Mouse (Mus musculus) bone marrow, adult 2 months (tissue): ENCODE results near the gene Appl2. TPM values are rescaled to one million over a fixed set of nuclear protein-coding genes. Genes with fewer than 3 reads are reported as not detected.

ENCODE experiments used
- H3K27ac ChIP-seq: fragments of 200-500 bp; 2 replicates; pipeline ENCODE4 v1.5.1; 2012; ENCODE audit warnings: low read depth, mild to moderate bottlenecking, control low read depth, inconsistent platforms, low read length; ENCODE audit not compliant: control insufficient read depth, poor library complexity, insufficient read depth
- H3K4me1 ChIP-seq: fragments of 200-500 bp; 2 replicates; pipeline ENCODE4 v1.6.1; 2011; ENCODE audit warnings: low read length; ENCODE audit not compliant: control insufficient read depth, insufficient read depth
- H3K4me3 ChIP-seq: fragments of 200-500 bp; replicated peaks from 2 replicates; pipeline ENCODE3; 2011; ENCODE audit warnings: mild to moderate bottlenecking, low read depth, low read length, control low read depth; ENCODE audit not compliant: control insufficient read depth
- CTCF ChIP-seq: fragments of 200-500 bp; IDR thresholded peaks from 2 replicates; pipeline ENCODE4 v1.5.1; 2011; ENCODE audit warnings: low read length, control low read depth; ENCODE audit not compliant: control insufficient read depth, insufficient read depth
- POLR2A ChIP-seq: fragments of 200-500 bp; IDR thresholded peaks from 2 replicates; pipeline ENCODE4 v1.6.1; 2011; ENCODE audit warnings: low read depth, mild to moderate bottlenecking, control low read depth, low read length, borderline replicate concordance; ENCODE audit not compliant: control insufficient read depth
- WGBS: fragments of 180-500 bp; shearing (Covaris S2); methylation state at CpG from one replicate; pipeline ENCODE4 v1.1.7; 2018; 5-methylcytosine and 5-hydroxymethylcytosine counted together
- polyA plus RNA-seq: library from polyadenylated mRNA; stranded (reverse); fragments of >200 nt; gene quantifications from 2 replicates; pipeline ENCODE4 v1.2.4, GENCODE M21; 2011; ENCODE audit warnings: low replicate concordance; ENCODE audit not compliant: missing spikeins, insufficient read depth, insufficient read length

Gene Appl2
- polyA plus RNA-seq, 1 experiment = 9.3 TPM

DNA sequence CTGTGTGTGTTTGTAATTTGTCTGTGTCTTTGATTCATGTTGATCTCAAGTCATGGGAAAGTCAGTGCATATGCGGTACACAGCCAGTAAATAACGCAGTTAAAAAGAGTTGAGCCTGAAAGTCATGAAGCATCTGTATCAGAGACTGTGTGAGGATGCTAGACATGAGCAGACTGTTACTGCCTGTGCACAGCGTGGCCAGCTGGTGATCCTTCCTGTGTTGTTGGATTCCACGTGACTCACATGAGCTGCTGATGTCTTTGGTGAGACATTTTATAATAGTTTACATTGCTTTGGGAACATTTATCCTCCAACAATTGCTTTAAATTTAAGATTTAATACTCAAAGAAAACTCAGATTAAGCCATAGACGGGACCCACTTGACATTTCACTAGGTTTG lies 54.0 kb downstream of the Appl2 start:
- TF ChIP-seq CTCF (no peak), POLR2A (no peak)
- no peak overlapping the region for H3K27ac ChIP-seq
- WGBS = 93% methylated on average over 5 of the region's 5 CpGs

GRCm38 (mm10) chr10:83592616-83593015 lies 55.9 kb downstream of the Appl2 start:
- Histone ChIP-seq H3K27ac (no peak overlapping the region), H3K4me3 (no peak overlapping the region), H3K4me1 (no peaks in the 10 kb centered on the region; the same call in 1 of the 2 replicates)
- TF ChIP-seq CTCF = no peak
- TF ChIP-seq POLR2A = no peak
- 94% methylated on average over 7 of the region's 7 CpGs for WGBS

More for the DNA sequence above, 54.0 kb downstream of the Appl2 start:
- Histone ChIP-seq H3K4me3 (no peak overlapping the region), H3K4me1 (no peaks in the 10 kb centered on the region; the same call in 1 of the 2 replicates)

- Histone ChIP-seq H3K27ac (no peak overlapping the region), H3K4me3 (no peak overlapping the region), H3K4me1 (no peaks in the 10 kb centered on the region; the same call in 1 of the 2 replicates)
- no peak for TF ChIP-seq POLR2A
- TF ChIP-seq CTCF = no peak
- 79% methylated on average over 6 of the region's 6 CpGs for WGBS
Observed at GRCm38 (mm10) chr10:83590801-83591200, 57.7 kb downstream of the Appl2 start.

GRCm38 (mm10) chr10:83565449-83566441 lies 82.8 kb downstream of the Appl2 start:
- 59% methylated on average over 7 of the region's 7 CpGs for WGBS
- H3K4me3 ChIP-seq = no peak overlapping the region
- TF ChIP-seq POLR2A (no peak), CTCF (no peak)
- no peaks in the 10 kb centered on the region for H3K4me1 ChIP-seq
- H3K27ac ChIP-seq = no peak overlapping the region

- TF ChIP-seq POLR2A (no peak), CTCF (no peak)
- H3K4me1 ChIP-seq = no peaks in the 10 kb centered on the region; the same call in 1 of the 2 replicates
- no peak overlapping the region for H3K27ac ChIP-seq
- no peak overlapping the region for H3K4me3 ChIP-seq
Observed at GRCm38 (mm10) chr10:83563005-83563404, 85.5 kb downstream of the Appl2 start.

Other genes starting within 250 kb of the Appl2 start
- 3.0 TPM in 1 of 2 replicates, not detected in the other for gene Aldh1l2, start 114.6 kb downstream of the Appl2 start, polyA plus RNA-seq
- 2.9 and 6.6 TPM in 2 replicates for gene Washc4, start 105.0 kb downstream of the Appl2 start, polyA plus RNA-seq
- gene 1500009L16Rik, start 74.1 kb upstream of the Appl2 start, polyA plus RNA-seq = 5.9 and 9.9 TPM in 2 replicates